Mouse (Mus musculus): Measurements from ENCODE around the gene Ankra2.

GRCm38 (mm10) chr13:98306852-98307475 lies 44.1 kb downstream of the Ankra2 start:
- TF ChIP-seq CTCF (IDR thresholded peaks at IDR 0.05; ENCODE audit: low read depth) (no peak), EP300 (IDR thresholded peaks at IDR 0.05; ENCODE audit: low read depth) (no peak)
